Mouse (Mus musculus) forebrain, embryonic 12.5 days (tissue): ENCODE measurements around the gene Efcc1. TPM values are rescaled to one million over a fixed set of nuclear protein-coding genes. Genes with fewer than 3 reads are reported as not detected.

Experiments
- ATAC-seq: fragments of 200-750 bp; cut with Nextera tagmentation; 2 replicates; pipeline ENCODE4 v1.8.0; 2017; ENCODE audit warnings: moderate TSS enrichment; ENCODE audit not compliant: low FRiP score
- H3K27ac ChIP-seq: fragments of 300-500 bp; sonication (generic); 2 replicates; pipeline ENCODE4 v1.5.1; 2016; ENCODE audit warnings: mild to moderate bottlenecking
- H3K27me3 ChIP-seq: fragments of 300-500 bp; sonication (generic); 2 replicates; pipeline ENCODE4 v1.6.1; 2016; ENCODE audit warnings: mild to moderate bottlenecking
- H3K36me3 ChIP-seq: fragments of 300-500 bp; sonication (generic); replicated peaks from 2 replicates; pipeline ENCODE4 v1.6.1; 2016; ENCODE audit warnings: mild to moderate bottlenecking
- H3K4me1 ChIP-seq: fragments of 300-500 bp; sonication (generic); 2 replicates; pipeline ENCODE4 v1.6.1; 2016
- H3K4me2 ChIP-seq: fragments of 300-500 bp; sonication (generic); 2 replicates; pipeline ENCODE4 v1.6.1; 2016; ENCODE audit warnings: mild to moderate bottlenecking, moderate library complexity
- H3K4me3 ChIP-seq: fragments of 300-500 bp; sonication (generic); replicated peaks from 2 replicates; pipeline ENCODE4 v1.5.1; 2016; ENCODE audit warnings: mild to moderate bottlenecking
- H3K9ac ChIP-seq: fragments of 300-500 bp; sonication (generic); 2 replicates; pipeline ENCODE4 v1.6.1; 2016; ENCODE audit warnings: mild to moderate bottlenecking
- H3K9me3 ChIP-seq: fragments of 300-500 bp; sonication (generic); 2 replicates; pipeline ENCODE4 v1.6.1; 2016
- WGBS: fragments of 180-500 bp; shearing (Covaris S2); methylation state at CpG from one replicate; pipeline ENCODE4 v1.1.7; 2016; 5-methylcytosine and 5-hydroxymethylcytosine counted together
- polyA plus RNA-seq: library from polyadenylated mRNA; unstranded; fragments of >200 nt; fragmentation: Nextera tagmentation; extraction: Ambion mirVana; gene quantifications from 2 replicates; pipeline ENCODE4 v1.2.1, GENCODE M21; 2016

Efcc1 gene
- polyA plus RNA-seq, 1 experiment from 2014 or later = 2.0 TPM

- no peaks in the 10 kb centered on the region for H3K36me3 ChIP-seq
- no peaks in the 10 kb centered on the region for H3K9me3 ChIP-seq
- H3K27me3 ChIP-seq = no peaks in the 10 kb centered on the region
- 89% methylated on average over 5 of the region's 5 CpGs for whole genome bisulfite sequencing
- no peak overlapping the region for H3K9ac ChIP-seq
- no peak overlapping the region for H3K27ac ChIP-seq
- H3K4me2 ChIP-seq = no peak overlapping the region
- H3K4me1 ChIP-seq = peaks cover 11% of the 10 kb centered on the region
- no peak for ATAC-seq
- no peak overlapping the region for H3K4me3 ChIP-seq
Measured at GRCm38 (mm10) chr6:87786621-87787020, 56.0 kb downstream of the Efcc1 start.

DNA sequence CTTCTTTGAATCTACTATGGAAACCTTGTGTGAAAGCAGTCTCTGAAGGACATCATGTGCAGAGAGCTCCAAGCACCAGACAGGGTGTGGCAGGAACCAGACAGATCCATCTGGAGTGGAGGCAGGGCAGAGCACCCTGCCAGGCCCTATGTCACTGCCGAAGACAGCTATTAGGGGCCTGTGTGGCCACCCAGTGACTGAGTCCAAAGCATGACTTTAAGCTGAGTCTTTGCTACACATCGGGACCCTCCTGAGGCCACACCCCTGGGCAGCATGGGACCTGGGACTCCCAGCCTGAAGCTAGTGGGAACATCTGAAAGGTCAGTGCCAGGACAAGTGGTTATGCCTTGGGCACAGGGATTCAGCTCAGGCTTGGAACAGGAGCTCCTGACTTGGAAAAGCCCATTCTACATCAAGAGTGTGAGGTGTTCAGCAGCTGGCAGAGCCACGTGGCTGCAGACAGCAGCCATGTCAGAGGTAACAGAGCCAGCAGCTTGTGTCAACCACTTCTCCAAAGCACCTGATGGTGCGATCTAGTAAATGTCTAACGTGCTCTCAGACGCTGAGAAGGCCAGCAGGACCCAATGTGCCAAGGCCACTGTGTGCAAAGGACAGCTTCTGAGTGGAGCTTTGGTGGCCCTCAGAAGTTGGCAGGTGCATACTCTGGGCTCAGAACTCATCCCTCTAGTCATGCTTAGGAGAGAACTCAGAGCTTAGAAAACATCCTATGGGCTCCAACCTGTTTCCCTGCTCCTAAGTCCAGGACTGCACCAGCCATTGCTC lies 56.6 kb downstream of the Efcc1 start:
- no peaks in the 10 kb centered on the region for H3K9me3 ChIP-seq
- no peak for ATAC-seq
- H3K9ac ChIP-seq = no peak overlapping the region
- 87% methylated on average over 6 of the region's 6 CpGs for WGBS
- H3K27ac ChIP-seq = no peak overlapping the region
- H3K4me1 ChIP-seq = peaks cover 11% of the 10 kb centered on the region
- H3K4me3 ChIP-seq = no peak overlapping the region
- no peaks in the 10 kb centered on the region for H3K27me3 ChIP-seq
- H3K36me3 ChIP-seq = peaks cover 5% of the 10 kb centered on the region
- H3K4me2 ChIP-seq = no peak overlapping the region

GRCm38 (mm10) chr6:87788266-87788895 lies 57.7 kb downstream of the Efcc1 start:
- H3K4me3 ChIP-seq = no peak overlapping the region
- H3K9ac ChIP-seq = no peak overlapping the region; the same call in 1 of the 2 replicates
- H3K27ac ChIP-seq = no peak overlapping the region
- H3K9me3 ChIP-seq = no peaks in the 10 kb centered on the region
- peaks cover 10% of the 10 kb centered on the region for H3K36me3 ChIP-seq
- no peaks in the 10 kb centered on the region for H3K27me3 ChIP-seq
- no peak overlapping the region for H3K4me2 ChIP-seq
- no peak for ATAC-seq
- 93% methylated on average over 9 of the region's 9 CpGs for WGBS
- H3K4me1 ChIP-seq = peaks cover 11% of the 10 kb centered on the region

- no peak for ATAC-seq
- H3K27ac ChIP-seq = peak overlapping the region; percentile 64
- no peak overlapping the region for H3K4me3 ChIP-seq
- 47% methylated on average over 5 of the region's 5 CpGs for WGBS
- H3K27me3 ChIP-seq = no peaks in the 10 kb centered on the region
- H3K9me3 ChIP-seq = no peaks in the 10 kb centered on the region
- no peak overlapping the region for H3K4me2 ChIP-seq
- H3K4me1 ChIP-seq = peaks cover 11% of the 10 kb centered on the region
- H3K9ac ChIP-seq = no peak overlapping the region; the same call in 1 of the 2 replicates
- H3K36me3 ChIP-seq = peaks cover 10% of the 10 kb centered on the region
Measured at GRCm38 (mm10) chr6:87788896-87789587, 58.4 kb downstream of the Efcc1 start.

GRCm38 (mm10) chr6:87789791-87790190 lies 59.1 kb downstream of the Efcc1 start:
- no peak overlapping the region for H3K9ac ChIP-seq
- 94% methylated on average over 6 of the region's 6 CpGs for WGBS
- ATAC-seq = no peak
- no peak overlapping the region for H3K4me3 ChIP-seq
- peaks cover 11% of the 10 kb centered on the region for H3K4me1 ChIP-seq
- no peak overlapping the region for H3K4me2 ChIP-seq
- H3K27ac ChIP-seq = peak overlapping the region; percentile 64; the same call in 1 of the 2 replicates
- peaks cover 10% of the 10 kb centered on the region for H3K36me3 ChIP-seq
- H3K9me3 ChIP-seq = no peaks in the 10 kb centered on the region
- H3K27me3 ChIP-seq = no peaks in the 10 kb centered on the region

DNA sequence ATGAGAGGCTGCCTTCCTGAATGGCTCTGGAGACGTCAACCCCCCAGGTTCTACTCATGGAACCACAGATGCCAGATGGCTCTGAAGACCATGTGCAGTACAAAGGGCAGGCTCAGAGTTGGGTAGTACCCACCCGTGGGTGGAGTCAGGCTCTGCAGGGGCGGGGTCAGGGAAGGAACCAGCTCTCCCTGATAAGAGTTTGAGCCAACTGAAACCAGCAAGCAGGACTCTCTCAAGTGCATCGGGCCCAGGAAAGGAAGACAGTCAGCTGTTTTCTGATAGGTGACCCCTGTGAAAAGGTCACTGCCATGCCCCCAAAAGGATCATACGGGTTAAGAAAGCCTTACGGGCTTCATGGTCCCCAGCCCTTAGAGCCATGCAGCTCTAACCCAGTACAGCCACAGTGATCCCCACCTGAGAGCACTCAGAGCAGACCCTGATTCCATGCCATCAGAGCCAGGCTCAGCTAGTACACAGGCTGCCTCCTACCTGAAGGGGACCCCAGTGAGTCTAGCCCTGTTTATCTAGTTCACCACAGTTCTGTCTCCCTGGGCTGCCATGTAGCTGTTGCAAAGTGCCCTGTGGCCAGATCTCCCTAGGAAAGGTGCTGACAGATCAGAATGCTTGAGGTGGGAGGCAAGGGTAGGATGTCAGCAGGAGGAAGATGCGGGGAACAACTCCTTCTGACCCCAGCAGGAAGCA lies 60.3 kb downstream of the Efcc1 start:
- 82% methylated on average over 7 of the region's 7 CpGs for WGBS
- H3K4me1 ChIP-seq = peaks cover 11% of the 10 kb centered on the region
- H3K9ac ChIP-seq = no peak overlapping the region
- no peak overlapping the region for H3K4me3 ChIP-seq
- H3K27me3 ChIP-seq = no peaks in the 10 kb centered on the region
- H3K36me3 ChIP-seq = peaks cover 10% of the 10 kb centered on the region
- H3K4me2 ChIP-seq = no peak overlapping the region
- ATAC-seq = no peak
- H3K9me3 ChIP-seq = no peaks in the 10 kb centered on the region
- H3K27ac ChIP-seq = no peak overlapping the region

- H3K4me2 ChIP-seq = no peak overlapping the region
- H3K27me3 ChIP-seq = no peaks in the 10 kb centered on the region
- H3K9ac ChIP-seq = no peak overlapping the region
- no peaks in the 10 kb centered on the region for H3K9me3 ChIP-seq
- peaks cover 10% of the 10 kb centered on the region for H3K36me3 ChIP-seq
- ATAC-seq = no peak
- no peak overlapping the region for H3K4me3 ChIP-seq
- H3K4me1 ChIP-seq = peaks cover 11% of the 10 kb centered on the region
- WGBS = 97% methylated on average over 5 of the region's 5 CpGs
- no peak overlapping the region for H3K27ac ChIP-seq
Measured at GRCm38 (mm10) chr6:87791826-87792225, 61.2 kb downstream of the Efcc1 start.

GRCm38 (mm10) chr6:87793821-87794510 lies 63.3 kb downstream of the Efcc1 start:
- H3K36me3 ChIP-seq = peaks cover 10% of the 10 kb centered on the region
- ATAC-seq = no peak
- WGBS = 96% methylated on average over 10 of the region's 10 CpGs
- no peaks in the 10 kb centered on the region for H3K9me3 ChIP-seq
- H3K27me3 ChIP-seq = no peaks in the 10 kb centered on the region
- no peak overlapping the region for H3K4me2 ChIP-seq
- H3K4me3 ChIP-seq = no peak overlapping the region
- H3K4me1 ChIP-seq = peaks cover 9% of the 10 kb centered on the region
- no peak overlapping the region for H3K9ac ChIP-seq
- H3K27ac ChIP-seq = no peak overlapping the region

DNA sequence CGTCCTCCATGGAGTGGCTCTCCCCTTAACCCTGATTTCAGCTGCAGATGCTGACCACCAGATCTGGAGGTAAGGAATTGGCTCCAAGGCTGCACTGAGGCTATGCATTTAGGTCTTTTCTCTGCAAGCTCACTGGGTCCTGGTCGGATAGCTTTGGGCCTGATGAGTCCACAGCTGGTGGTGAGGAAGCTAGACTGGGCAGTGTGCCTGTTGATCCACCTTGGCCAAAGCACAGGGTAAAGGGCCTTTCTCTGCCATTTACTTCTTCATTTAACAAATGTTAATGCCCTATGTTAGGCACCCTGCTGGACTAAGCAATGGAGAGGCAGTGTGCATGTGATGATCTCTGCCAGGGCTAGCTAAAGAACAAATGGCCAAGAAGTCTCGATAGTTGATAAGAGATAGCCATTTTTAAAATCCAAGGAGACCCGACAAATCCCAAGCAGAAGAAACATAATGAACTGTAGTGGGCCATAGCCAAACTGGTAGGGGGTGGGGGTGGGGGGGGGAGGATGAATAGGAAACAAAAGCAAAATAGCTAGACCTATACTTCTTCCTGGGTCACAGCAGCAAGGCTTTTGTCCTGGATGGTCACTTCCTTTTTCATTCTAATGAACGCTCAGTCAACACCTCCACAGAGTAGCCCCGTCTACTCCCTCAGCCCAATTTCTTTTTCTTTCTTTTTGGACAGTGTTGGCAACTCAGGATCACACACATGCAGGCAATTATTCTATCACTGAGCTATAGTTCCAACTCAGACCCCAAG lies 64.9 kb downstream of the Efcc1 start:
- peaks cover 10% of the 10 kb centered on the region for H3K36me3 ChIP-seq
- H3K4me2 ChIP-seq = no peak overlapping the region
- H3K27me3 ChIP-seq = no peaks in the 10 kb centered on the region
- no peaks in the 10 kb centered on the region for H3K9me3 ChIP-seq
- 53% methylated on average over 6 of the region's 6 CpGs for WGBS
- H3K27ac ChIP-seq = no peak overlapping the region
- no peak overlapping the region for H3K9ac ChIP-seq
- H3K4me3 ChIP-seq = no peak overlapping the region
- ATAC-seq = no peak
- no peaks in the 10 kb centered on the region for H3K4me1 ChIP-seq

- no peak for ATAC-seq
- Histone ChIP-seq H3K4me1 (no peaks in the 10 kb centered on the region), H3K27me3 (no peaks in the 10 kb centered on the region), H3K4me2 (no peak overlapping the region), H3K9ac (no peak overlapping the region), H3K9me3 (no peaks in the 10 kb centered on the region), H3K4me3 (no peak overlapping the region), H3K27ac (no peak overlapping the region), H3K36me3 (peaks cover 10% of the 10 kb centered on the region)
- 91% methylated on average over 6 of the region's 6 CpGs for WGBS
Measured at GRCm38 (mm10) chr6:87796251-87796880, 65.7 kb downstream of the Efcc1 start.

DNA sequence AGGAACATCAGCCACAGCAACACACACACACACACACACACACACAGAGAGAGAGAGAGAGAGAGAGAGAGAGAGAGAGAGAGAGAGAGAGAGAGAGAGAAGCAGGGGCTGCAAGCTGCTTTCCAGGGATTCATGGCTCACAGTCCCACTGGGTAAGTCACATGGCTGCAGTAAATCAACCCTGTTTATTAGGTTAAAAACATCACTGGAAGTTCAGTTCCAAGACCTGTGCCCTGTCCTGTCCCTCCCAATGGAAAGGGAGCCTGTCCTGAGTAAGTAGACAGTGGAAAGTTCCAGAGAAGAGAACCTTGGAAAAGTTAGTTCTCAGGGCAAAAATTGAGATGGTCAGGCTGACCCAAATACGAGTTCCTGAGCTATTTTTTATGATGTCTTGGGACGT lies 66.7 kb downstream of the Efcc1 start:
- Histone ChIP-seq H3K4me3 (no peak overlapping the region), H3K9me3 (no peaks in the 10 kb centered on the region), H3K27ac (no peak overlapping the region), H3K4me1 (no peaks in the 10 kb centered on the region), H3K9ac (no peak overlapping the region), H3K36me3 (0 out of 2 replicates have a peak, but pooled peaks cover 5% of the 10 kb centered on the region), H3K4me2 (no peak overlapping the region), H3K27me3 (no peaks in the 10 kb centered on the region)
- 51% methylated on average over 2 of the region's 2 CpGs for WGBS
- ATAC-seq = no peak
